Mouse (Mus musculus) thymus, adult 2 months (tissue): ENCODE results near the gene Gdf7.

Experiments
- CTCF ChIP-seq: fragments of 200-500 bp; IDR thresholded peaks from 2 replicates; pipeline ENCODE4 v1.5.1; 2012; ENCODE audit warnings: mild to moderate bottlenecking, control low read depth, low read length, moderate library complexity, borderline replicate concordance; ENCODE audit not compliant: control insufficient read depth, poor library complexity, insufficient read depth; ENCODE audit errors: extremely low read depth
- POLR2A ChIP-seq: fragments of 200-500 bp; IDR thresholded peaks from 2 replicates; pipeline ENCODE4 v1.6.1; 2012; ENCODE audit warnings: mild to moderate bottlenecking, low read length, control low read depth, moderate library complexity; ENCODE audit not compliant: control insufficient read depth, poor library complexity, insufficient read depth; ENCODE audit errors: extremely low read depth

DNA sequence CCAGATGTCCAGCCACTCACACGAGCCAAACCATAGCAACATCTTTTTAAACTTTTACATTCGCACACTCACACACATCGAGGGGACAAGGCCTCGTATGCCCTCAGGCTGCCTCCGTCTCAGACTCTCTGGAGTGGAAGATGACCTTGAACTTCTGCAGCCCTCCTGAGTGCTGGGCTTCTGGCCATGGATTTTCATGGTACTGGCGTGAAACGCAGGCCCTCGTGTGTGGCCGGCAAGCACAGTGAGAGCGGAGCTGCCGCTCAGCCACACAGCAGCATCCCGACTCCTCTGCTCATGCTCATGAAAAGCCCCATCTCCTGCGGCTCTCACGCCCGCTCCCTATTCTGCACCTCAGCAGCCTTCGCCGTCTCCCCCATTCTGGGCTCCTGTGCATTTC lies 9.2 kb upstream of the Gdf7 start:
- TF ChIP-seq CTCF (no peak), POLR2A (no peak)
